Mouse (Mus musculus) intestine, postnatal 0 days (tissue): ENCODE results near the gene Alkbh1. TPM values are rescaled to one million over a fixed set of nuclear protein-coding genes. Genes with fewer than 3 reads are reported as not detected.
A peak's percentile ranks its signal among the peaks of the same experiment; 100 is the strongest.

Experiments
- ATAC-seq: fragments of 200-750 bp; cut with Nextera tagmentation; 2 replicates; pipeline ENCODE4 v1.8.0; 2017; ENCODE audit warnings: mild to moderate bottlenecking, moderate TSS enrichment, moderate library complexity
- H3K27ac ChIP-seq: fragments of 300-500 bp; sonication (generic); 2 replicates; pipeline ENCODE4 v1.5.1; 2014; ENCODE audit warnings: mild to moderate bottlenecking, low read depth, low read length, moderate library complexity
- H3K27me3 ChIP-seq: fragments of 300-500 bp; sonication (generic); replicated peaks from 2 replicates; pipeline ENCODE4 v1.6.1; 2014; ENCODE audit warnings: low read length, mixed read lengths; ENCODE audit not compliant: control insufficient read depth, insufficient read depth
- H3K36me3 ChIP-seq: fragments of 300-500 bp; sonication (generic); 2 replicates; pipeline ENCODE4 v1.6.1; 2014; ENCODE audit warnings: mild to moderate bottlenecking, moderate library complexity; ENCODE audit not compliant: control insufficient read depth, insufficient read depth
- H3K4me1 ChIP-seq: fragments of 300-500 bp; sonication (generic); replicated peaks from 2 replicates; pipeline ENCODE4 v1.6.1; 2014; ENCODE audit warnings: antibody characterized with exemption, low read length, mixed read lengths; ENCODE audit not compliant: control insufficient read depth, insufficient read depth
- H3K4me2 ChIP-seq: fragments of 300-500 bp; sonication (generic); replicated peaks from 2 replicates; pipeline ENCODE4 v1.6.1; 2014; ENCODE audit warnings: low read depth, mild to moderate bottlenecking, moderate library complexity
- H3K4me3 ChIP-seq: fragments of 300-500 bp; sonication (generic); 2 replicates; pipeline ENCODE4 v1.5.1; 2014; ENCODE audit warnings: low read depth, low read length
- H3K9ac ChIP-seq: fragments of 300-500 bp; sonication (generic); 2 replicates; pipeline ENCODE4 v1.6.1; 2014; ENCODE audit warnings: mild to moderate bottlenecking, low read depth, low read length
- H3K9me3 ChIP-seq: fragments of 300-500 bp; sonication (generic); 2 replicates; pipeline ENCODE4 v1.6.1; 2016; ENCODE audit warnings: mixed run types; ENCODE audit not compliant: control insufficient read depth
- CTCF ChIP-seq: sonication (generic); IDR thresholded peaks from 2 replicates; pipeline ENCODE4 v1.5.1; 2016; ENCODE audit warnings: low read depth, mild to moderate bottlenecking, control low read depth, antibody characterized with exemption, moderate library complexity
- WGBS: fragments of 180-500 bp; shearing (Covaris S2); extraction: QIAGEN DNeasy Blood & Tissue Kit; methylation state at CpG from one replicate; pipeline ENCODE4 v1.1.7; 2014; 5-methylcytosine and 5-hydroxymethylcytosine counted together
- polyA plus RNA-seq: library from polyadenylated mRNA; unstranded; fragments of >200 nt; fragmentation: Nextera tagmentation; extraction: Ambion mirVana; gene quantifications from 2 replicates; pipeline ENCODE4 v1.2.1, GENCODE M21; 2015

Alkbh1 gene
- polyA plus RNA-seq, 1 experiment from 2014 or later: 13.6 TPM

DNA sequence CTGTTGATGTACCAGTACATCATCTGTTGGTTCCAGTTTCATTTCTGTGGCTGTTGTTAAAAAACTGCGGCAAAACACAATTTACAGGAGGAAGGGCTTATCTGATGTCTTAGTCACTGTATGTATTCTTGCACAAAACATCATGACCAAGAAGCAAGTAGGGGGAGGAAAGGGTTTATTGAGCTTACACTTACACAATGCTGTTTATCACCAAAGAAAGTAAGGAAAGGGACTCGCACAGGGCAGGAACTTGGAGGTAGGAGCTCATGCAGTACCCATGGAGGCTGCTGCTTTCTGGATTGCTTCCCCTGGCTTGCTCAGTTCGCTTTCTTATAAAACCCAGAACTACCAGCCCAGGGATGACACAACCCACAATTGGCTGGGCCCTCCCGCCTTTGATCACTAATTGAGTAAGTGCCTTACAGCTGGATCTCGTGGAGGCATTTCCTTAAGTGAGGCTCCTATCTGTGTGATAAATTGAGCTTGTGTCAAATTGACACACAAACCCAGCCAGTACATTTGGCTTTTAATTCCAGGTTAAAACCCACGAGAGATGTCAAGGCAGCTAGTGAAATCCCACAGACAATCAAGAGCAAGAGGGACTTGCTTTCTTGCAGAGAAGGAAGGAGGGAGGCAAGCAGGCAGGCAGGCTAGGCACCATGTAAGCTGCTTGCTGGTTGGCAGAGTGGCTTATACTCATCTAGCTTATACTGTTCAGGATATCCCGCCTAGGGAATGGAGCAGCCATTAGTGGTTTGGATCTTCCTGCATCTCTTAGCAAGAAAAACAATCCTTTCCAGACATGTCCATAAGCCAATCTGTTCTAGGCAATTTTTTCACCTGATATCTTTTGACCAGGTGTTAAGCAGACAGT, 26.7 kb upstream of the Alkbh1 start:
- Histone ChIP-seq H3K27me3 (no peaks in the 10 kb centered on the region), H3K36me3 (peaks cover 14% of the 10 kb centered on the region), H3K27ac (peak overlapping the region; percentile 28; the same call in 1 of the 2 replicates), H3K4me2 (peak overlapping the region; percentile 65), H3K4me1 (no peaks in the 10 kb centered on the region), H3K9ac (0 out of 2 replicates have a peak overlapping the region, but pooled peaks have one; percentile 38), H3K9me3 (no peaks in the 10 kb centered on the region), H3K4me3 (peak overlapping the region; percentile 93)
- 44% methylated on average over 7 of the region's 7 CpGs for WGBS
- TF ChIP-seq CTCF: no peak
- ATAC-seq: 0 out of 2 replicates have a peak, but pooled peaks have one; percentile 12

DNA sequence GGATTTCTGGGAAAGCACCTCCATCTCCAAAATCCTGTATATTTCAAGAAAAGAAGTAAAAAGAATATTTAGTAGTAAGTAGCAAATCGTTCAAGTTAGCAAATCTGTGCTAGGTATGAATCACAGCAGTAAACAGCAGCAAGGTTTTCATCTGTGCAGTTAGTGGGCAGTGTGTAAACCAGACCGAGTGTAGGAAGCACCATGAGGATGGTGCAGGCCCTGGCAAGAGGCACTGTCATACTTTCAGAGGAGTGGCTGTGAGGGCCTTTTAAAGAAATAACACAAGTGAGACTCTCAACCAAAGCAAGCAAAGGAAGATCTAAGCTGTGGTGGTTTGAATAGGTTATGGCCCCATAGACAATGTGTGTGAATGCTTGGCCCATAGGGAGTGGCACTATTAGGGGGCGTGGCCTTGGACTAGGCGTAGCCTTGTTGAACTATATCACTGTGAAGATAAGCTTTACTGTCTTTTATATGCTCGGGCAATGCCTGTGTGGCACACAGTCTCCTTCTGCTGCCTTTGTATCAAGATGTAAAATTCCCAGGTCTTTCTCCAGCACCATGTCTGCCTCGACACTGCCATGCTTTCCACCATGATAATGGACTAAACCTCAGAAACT, 21.0 kb upstream of the Alkbh1 start:
- no peak overlapping the region for H3K9ac ChIP-seq
- peaks cover 55% of the 10 kb centered on the region for H3K36me3 ChIP-seq
- no peak overlapping the region for H3K4me3 ChIP-seq
- H3K9me3 ChIP-seq: no peaks in the 10 kb centered on the region
- no peak overlapping the region for H3K27ac ChIP-seq
- H3K27me3 ChIP-seq: no peaks in the 10 kb centered on the region
- peak; percentile 97 for ATAC-seq
- TF ChIP-seq CTCF: no peak
- WGBS: 57% methylated on average over 6 of the region's 6 CpGs
- H3K4me1 ChIP-seq: no peaks in the 10 kb centered on the region
- no peak overlapping the region for H3K4me2 ChIP-seq

DNA sequence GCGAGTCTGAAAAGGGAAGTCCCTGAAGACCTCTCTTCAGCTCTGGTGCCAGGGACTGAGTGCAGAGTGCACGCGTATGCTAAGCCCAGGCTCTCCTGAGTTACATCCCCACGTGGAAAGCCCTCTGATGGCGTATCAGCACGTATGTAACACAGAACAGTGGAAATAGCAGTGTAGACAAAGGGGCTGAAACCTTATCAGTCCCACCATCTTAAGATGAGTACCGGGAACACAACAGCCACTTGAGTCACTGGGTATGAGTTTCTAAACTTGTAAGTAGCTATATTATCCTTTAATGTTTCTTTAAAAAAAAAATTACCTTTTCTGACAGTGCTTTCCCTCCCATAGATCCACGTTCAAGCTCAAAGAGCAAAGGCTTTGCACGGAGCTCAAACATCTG, 5.6 kb upstream of the Alkbh1 start:
- no peak overlapping the region for H3K27ac ChIP-seq
- H3K4me2 ChIP-seq: no peak overlapping the region
- WGBS: 88% methylated on average over 9 of the region's 9 CpGs
- H3K4me1 ChIP-seq: no peaks in the 10 kb centered on the region
- peaks cover 65% of the 10 kb centered on the region for H3K36me3 ChIP-seq
- no peak overlapping the region for H3K9ac ChIP-seq
- H3K9me3 ChIP-seq: no peaks in the 10 kb centered on the region
- no peak for TF ChIP-seq CTCF
- H3K4me3 ChIP-seq: no peak overlapping the region
- H3K27me3 ChIP-seq: no peaks in the 10 kb centered on the region
- no peak for ATAC-seq

DNA sequence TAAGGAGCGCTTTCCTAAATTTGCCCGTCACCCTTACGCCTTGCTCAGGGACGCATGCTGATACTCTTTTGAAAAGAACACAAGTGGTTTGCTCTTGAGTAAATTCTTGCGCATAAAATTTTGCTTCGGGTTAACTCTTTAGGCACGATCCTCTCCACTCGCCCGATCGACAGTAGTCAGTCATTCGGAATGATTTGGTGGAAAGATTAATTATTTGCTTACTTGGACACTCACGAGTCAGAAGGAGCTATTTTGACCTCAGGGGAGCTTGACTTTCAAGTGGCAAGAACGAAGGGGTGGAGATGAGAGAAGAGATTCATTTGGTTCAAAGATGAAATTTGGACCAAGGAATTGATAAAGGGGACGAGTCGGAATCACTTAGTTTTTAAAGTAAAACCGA, 394 bp upstream of the Alkbh1 start:
- no peak for TF ChIP-seq CTCF
- Histone ChIP-seq H3K4me2 (peak overlapping the region; percentile 79), H3K9ac (peak overlapping the region; percentile 89), H3K36me3 (peaks cover 32% of the 10 kb centered on the region), H3K27me3 (no peaks in the 10 kb centered on the region), H3K4me3 (peak overlapping the region; percentile 100), H3K4me1 (0 out of 2 replicates have a peak, but pooled peaks cover 4% of the 10 kb centered on the region), H3K9me3 (no peaks in the 10 kb centered on the region), H3K27ac (no peak overlapping the region)
- no peak for ATAC-seq
- 3% methylated on average over 16 of the region's 16 CpGs for WGBS

DNA sequence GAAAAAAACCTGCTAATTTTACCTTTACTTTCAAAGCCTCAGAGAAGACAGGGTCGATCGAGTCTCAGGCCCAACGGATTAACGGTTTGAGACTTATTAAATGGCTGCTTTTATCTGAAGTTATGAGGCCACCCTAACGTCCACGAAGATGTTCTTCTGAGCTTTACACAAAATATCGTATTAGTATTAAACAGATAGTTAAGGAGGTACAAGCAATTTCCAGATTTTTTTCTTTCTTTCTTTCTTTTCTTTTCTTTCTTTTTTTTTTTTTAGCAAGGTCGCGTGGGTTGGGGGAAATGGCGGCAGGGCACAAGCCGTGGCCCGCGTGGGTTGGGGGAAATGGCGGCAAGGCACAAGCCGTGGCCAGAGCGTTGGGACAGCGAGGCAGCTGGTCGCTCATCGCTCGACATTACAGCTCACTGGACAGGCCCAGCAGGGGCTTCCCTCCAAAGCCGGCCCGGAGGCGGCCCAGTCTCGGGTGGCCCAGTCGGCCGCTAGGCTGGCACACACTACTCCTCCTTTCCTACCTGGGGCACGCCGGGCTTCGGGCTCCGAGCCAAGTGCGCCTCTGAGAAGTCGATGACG, 610 bp downstream of the Alkbh1 start:
- Histone ChIP-seq H3K4me1 (0 out of 2 replicates have a peak, but pooled peaks cover 4% of the 10 kb centered on the region), H3K27me3 (no peaks in the 10 kb centered on the region), H3K27ac (peak overlapping the region; percentile 81), H3K9me3 (no peaks in the 10 kb centered on the region), H3K4me2 (peak overlapping the region; percentile 79), H3K9ac (peak overlapping the region; percentile 89), H3K36me3 (peaks cover 37% of the 10 kb centered on the region), H3K4me3 (peak overlapping the region; percentile 100)
- ATAC-seq: peak; percentile 70
- TF ChIP-seq CTCF: no peak
- under 1% methylated on average over 33 of the region's 33 CpGs for WGBS
